Mouse (Mus musculus) small intestine, adult 2 months (tissue): Measurements from ENCODE around the gene Dhx29. TPM values are rescaled to one million over a fixed set of nuclear protein-coding genes. Genes with fewer than 3 reads are reported as not detected.

Source experiments
- H3K27ac ChIP-seq: fragments of 200-500 bp; 2 replicates; pipeline ENCODE4 v1.5.1; 2012; ENCODE audit warnings: low read depth, low read length, control low read depth, inconsistent platforms; ENCODE audit not compliant: insufficient read depth
- H3K27me3 ChIP-seq: fragments of 200-500 bp; 2 replicates; pipeline ENCODE4 v1.6.1; 2012; ENCODE audit warnings: mild to moderate bottlenecking, moderate library complexity, low read length, inconsistent platforms; ENCODE audit not compliant: control insufficient read depth, insufficient read depth
- H3K36me3 ChIP-seq: fragments of 200-500 bp; 2 replicates; pipeline ENCODE4 v1.6.1; 2012; ENCODE audit warnings: mild to moderate bottlenecking, low read length, control low read depth, inconsistent platforms; ENCODE audit not compliant: control insufficient read depth, insufficient read depth
- H3K4me1 ChIP-seq: fragments of 200-500 bp; 2 replicates; pipeline ENCODE4 v1.6.1; 2012; ENCODE audit warnings: low read length, inconsistent platforms, mixed read lengths; ENCODE audit not compliant: control insufficient read depth, insufficient read depth, insufficient read length
- H3K4me3 ChIP-seq: fragments of 200-500 bp; 2 replicates; pipeline ENCODE4 v1.5.1; 2012; ENCODE audit warnings: low read depth, mild to moderate bottlenecking, control low read depth, inconsistent platforms, low read length, moderate library complexity
- CTCF ChIP-seq: fragments of 200-500 bp; IDR thresholded peaks from 2 replicates; pipeline ENCODE4 v1.5.1; 2012; ENCODE audit warnings: low read depth, mild to moderate bottlenecking, control low read depth, inconsistent platforms, low read length, moderate library complexity, mixed read lengths; ENCODE audit not compliant: insufficient replicate concordance, insufficient read length; ENCODE audit errors: extremely low read depth
- POLR2A ChIP-seq: fragments of 200-500 bp; IDR thresholded peaks from 2 replicates; pipeline ENCODE4 v1.6.1; 2012; ENCODE audit warnings: low read depth, mild to moderate bottlenecking, control low read depth, inconsistent platforms, low read length, moderate library complexity
- WGBS: fragments of 180-500 bp; shearing (Covaris S2); methylation state at CpG from one replicate; pipeline ENCODE4 v1.1.7; 2018; 5-methylcytosine and 5-hydroxymethylcytosine counted together
- polyA plus RNA-seq: library from polyadenylated mRNA; depleted of rRNA; stranded (reverse); fragments of >200 nt; gene quantifications from 2 replicates; pipeline ENCODE4 v1.2.3, GENCODE M21; 2012; rRNA removed

The Dhx29 gene
- polyA plus RNA-seq: 0.50 and 0.63 TPM in 2 replicates

- Histone ChIP-seq H3K27ac (peak within 1 kb of the TSS; percentile 59), H3K4me1 (peaks cover 8% of the 10 kb centered on the region), H3K36me3 (peaks cover 7% of the 10 kb centered on the region; the same call in 1 of the 2 replicates), H3K4me3 (peak within 1 kb of the TSS; percentile 76), H3K27me3 (no peaks in the 10 kb centered on the region)
- TF ChIP-seq CTCF (peak; percentile 2; the same call in 1 of the 2 replicates), POLR2A (0 out of 2 replicates have a peak, but pooled peaks have one; percentile 30)
- WGBS: under 1% methylated on average over 57 of the region's 57 CpGs
Measured at GRCm38 (mm10) chr13:112927287-112928001, at the start of gene Dhx29, which contains the start of gene Mtrex. Gene Dhx29 (plus strand): TSS chr13:112927454. Gene Mtrex (minus strand): TSS chr13:112927398.

GRCm38 (mm10) chr13:112887234-112887633 is 40.0 kb upstream of the Dhx29 start:
- TF ChIP-seq CTCF (no peak), POLR2A (no peak)
- no peak overlapping the region for H3K4me3 ChIP-seq
- 92% methylated on average over 12 of the region's 12 CpGs for WGBS
- peaks cover 55% of the 10 kb centered on the region for H3K36me3 ChIP-seq
- H3K27ac ChIP-seq: no peak overlapping the region
- H3K4me1 ChIP-seq: no peaks in the 10 kb centered on the region
- H3K27me3 ChIP-seq: no peaks in the 10 kb centered on the region

- no peak overlapping the region for H3K27ac ChIP-seq
- no peaks in the 10 kb centered on the region for H3K4me1 ChIP-seq
- WGBS: 49% methylated on average over 3 of the region's 3 CpGs
- H3K36me3 ChIP-seq: peaks cover 46% of the 10 kb centered on the region
- H3K27me3 ChIP-seq: no peaks in the 10 kb centered on the region
- no peak overlapping the region for H3K4me3 ChIP-seq
- TF ChIP-seq POLR2A (no peak), CTCF (no peak)
Measured at GRCm38 (mm10) chr13:112902176-112902575, 25.1 kb upstream of the Dhx29 start.

- no peaks in the 10 kb centered on the region for H3K27me3 ChIP-seq
- peaks cover 36% of the 10 kb centered on the region for H3K36me3 ChIP-seq
- H3K4me1 ChIP-seq: no peaks in the 10 kb centered on the region
- H3K4me3 ChIP-seq: no peak overlapping the region
- TF ChIP-seq POLR2A (no peak), CTCF (no peak)
- WGBS: 30% methylated on average over 4 of the region's 4 CpGs
- H3K27ac ChIP-seq: no peak overlapping the region
Measured at GRCm38 (mm10) chr13:112909663-112910062, 17.6 kb upstream of the Dhx29 start.

GRCm38 (mm10) chr13:112910434-112910833 is 16.8 kb upstream of the Dhx29 start:
- TF ChIP-seq POLR2A (no peak), CTCF (no peak)
- no peak overlapping the region for H3K27ac ChIP-seq
- no peak overlapping the region for H3K4me3 ChIP-seq
- no peaks in the 10 kb centered on the region for H3K4me1 ChIP-seq
- H3K36me3 ChIP-seq: peaks cover 33% of the 10 kb centered on the region
- WGBS: 81% methylated on average over 4 of the region's 4 CpGs
- H3K27me3 ChIP-seq: no peaks in the 10 kb centered on the region

- no peak overlapping the region for H3K4me3 ChIP-seq
- TF ChIP-seq POLR2A (no peak), CTCF (no peak)
- H3K27ac ChIP-seq: no peak overlapping the region
- WGBS: 85% methylated on average over 4 of the region's 4 CpGs
- no peaks in the 10 kb centered on the region for H3K27me3 ChIP-seq
- peaks cover 30% of the 10 kb centered on the region for H3K36me3 ChIP-seq
- H3K4me1 ChIP-seq: no peaks in the 10 kb centered on the region
Measured at GRCm38 (mm10) chr13:112919141-112919865, 8.0 kb upstream of the Dhx29 start.

- H3K4me1 ChIP-seq: peaks cover 5% of the 10 kb centered on the region
- 71% methylated on average over 3 of the region's 3 CpGs for WGBS
- no peak overlapping the region for H3K27ac ChIP-seq
- H3K27me3 ChIP-seq: no peaks in the 10 kb centered on the region
- peaks cover 27% of the 10 kb centered on the region for H3K36me3 ChIP-seq
- no peak overlapping the region for H3K4me3 ChIP-seq
- TF ChIP-seq POLR2A: no peak
- TF ChIP-seq CTCF: no peak
Measured at GRCm38 (mm10) chr13:112920906-112921305, 6.3 kb upstream of the Dhx29 start.
